Mouse (Mus musculus): ENCODE measurements around the gene Med8.

DNA sequence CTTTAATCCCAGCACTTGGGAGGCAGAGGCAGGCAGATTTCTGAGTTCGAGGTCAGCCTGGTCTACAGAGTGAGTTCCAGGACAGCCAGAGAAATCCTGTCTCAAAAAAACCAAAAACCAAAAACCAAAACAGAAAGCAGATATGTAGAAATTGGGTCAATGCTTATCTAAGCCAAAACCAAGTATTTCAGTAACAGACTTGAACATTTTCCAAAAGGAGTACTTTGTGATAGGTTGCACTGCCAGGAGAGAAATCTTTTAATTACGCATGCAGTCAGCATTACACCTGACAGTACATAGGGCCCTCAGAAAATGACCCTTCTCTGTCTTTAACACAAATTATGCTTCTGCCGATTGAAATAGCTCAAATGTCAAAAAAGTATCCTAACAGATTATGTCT is 7.7 kb upstream of the Med8 start:
- TF ChIP-seq CTCF (IDR thresholded peaks at IDR 0.05; ENCODE audit: low read depth) = no peak
- no peak for TF ChIP-seq EP300 (IDR thresholded peaks at IDR 0.05; ENCODE audit: low read depth)

Measured in liver, embryonic 14.5 days (tissue).